Mouse (Mus musculus): ENCODE data around the gene Snx27. TPM values are rescaled to one million over a fixed set of nuclear protein-coding genes. Genes with fewer than 3 reads are reported as not detected.
A peak's percentile ranks its signal among the peaks of the same experiment; 100 is the strongest.

Gene Snx27
- polyA plus RNA-seq, 1 experiment from 2014 or later, result 37.4 TPM

GRCm38 (mm10) chr3:94609621-94610020 is 27.1 kb upstream of the Snx27 start:
- H3K4me2 ChIP-seq, result no peak overlapping the region
- no peak overlapping the region for H3K27ac ChIP-seq
- no peaks in the 10 kb centered on the region for H3K4me1 ChIP-seq
- 80% methylated on average over 3 of the region's 3 CpGs for WGBS
- no peaks in the 10 kb centered on the region for H3K27me3 ChIP-seq (replicated peaks)
- no peaks in the 10 kb centered on the region for H3K9me3 ChIP-seq
- no peaks in the 10 kb centered on the region for H3K36me3 ChIP-seq
- no peak overlapping the region for H3K4me3 ChIP-seq (replicated peaks)
- ATAC-seq (ENCODE audit: insufficient read depth, low FRiP score, low read depth), result no peak
- no peak overlapping the region for H3K9ac ChIP-seq

DNA sequence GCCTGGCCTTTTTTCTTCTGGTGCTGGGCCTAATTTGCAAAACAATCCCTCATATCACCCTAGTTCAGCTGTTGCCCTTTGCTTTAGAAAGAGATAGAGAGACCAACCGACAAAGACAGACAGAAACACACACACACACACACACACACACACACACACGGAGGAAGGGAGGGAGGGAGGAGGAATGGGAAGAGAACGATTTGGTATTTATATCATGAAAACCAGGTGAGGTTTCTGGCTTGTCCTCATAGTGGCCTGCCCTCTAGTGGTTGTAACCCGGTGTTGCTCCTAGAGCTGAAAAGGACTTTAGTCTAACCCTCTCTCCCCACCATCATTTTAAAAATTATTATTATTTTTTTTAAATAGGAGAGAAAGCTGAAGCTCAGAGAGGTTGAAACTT is 19.4 kb upstream of the Snx27 start:
- Histone ChIP-seq H3K9ac (no peak overlapping the region), H3K27me3 (replicated peaks) (no peaks in the 10 kb centered on the region), H3K4me2 (no peak overlapping the region), H3K36me3 (no peaks in the 10 kb centered on the region), H3K4me1 (no peaks in the 10 kb centered on the region), H3K9me3 (no peaks in the 10 kb centered on the region), H3K4me3 (replicated peaks) (no peak overlapping the region), H3K27ac (no peak overlapping the region)
- WGBS, result 1% methylated on average over 4 of the region's 4 CpGs
- no peak for ATAC-seq (ENCODE audit: insufficient read depth, low FRiP score, low read depth)

DNA sequence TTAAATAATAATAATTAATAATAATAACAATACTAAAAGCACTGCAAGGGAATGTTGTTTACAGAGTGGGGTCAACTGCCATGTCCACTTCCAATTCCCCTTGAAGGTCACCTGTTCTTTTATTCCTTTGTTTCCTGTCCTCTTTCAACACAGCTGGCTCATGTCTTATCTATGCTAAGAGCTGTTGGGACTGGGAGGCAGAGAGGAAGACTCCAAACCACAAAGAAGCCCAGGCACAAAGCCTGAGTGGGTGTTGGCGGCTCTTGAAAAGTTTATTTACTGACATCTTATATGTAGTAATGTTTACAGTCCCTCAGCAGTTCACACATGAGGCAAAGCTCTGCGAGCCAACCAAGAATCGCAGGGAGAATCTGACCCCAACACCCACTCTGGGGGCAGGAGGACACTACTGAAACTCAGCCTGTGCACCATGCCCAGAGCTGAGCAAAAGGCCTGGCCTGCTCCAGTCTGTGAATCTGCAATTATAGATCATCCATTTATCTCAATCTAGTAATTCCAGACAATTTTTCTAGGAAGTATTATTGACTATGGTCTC is 14.8 kb upstream of the Snx27 start:
- no peaks in the 10 kb centered on the region for H3K27me3 ChIP-seq (replicated peaks)
- ATAC-seq (ENCODE audit: insufficient read depth, low FRiP score, low read depth), result no peak
- WGBS, result 31% methylated on average over 3 of the region's 3 CpGs

DNA sequence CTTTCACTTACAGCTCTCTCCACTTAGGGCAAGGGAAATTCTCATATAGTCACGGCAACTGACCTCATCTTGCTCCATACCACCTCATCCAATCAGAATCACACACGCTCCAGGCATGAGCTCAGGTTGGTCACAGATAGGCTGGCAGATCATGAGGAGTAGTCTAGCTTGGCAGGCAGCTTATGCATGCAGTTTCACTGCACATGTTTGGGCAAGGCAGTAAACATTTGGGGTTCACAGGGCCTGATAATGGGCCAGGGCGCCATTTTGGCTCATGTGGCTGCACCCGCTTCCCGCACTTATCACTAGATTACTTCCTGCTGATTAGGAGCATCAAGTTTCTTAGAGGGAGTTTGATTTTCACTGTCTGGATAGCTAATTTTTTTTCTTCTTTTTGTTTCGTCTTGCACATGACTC is 13.4 kb upstream of the Snx27 start:
- 83% methylated on average over 6 of the region's 6 CpGs for WGBS
- H3K36me3 ChIP-seq, result no peaks in the 10 kb centered on the region
- no peak overlapping the region for H3K4me2 ChIP-seq
- no peak overlapping the region for H3K27ac ChIP-seq
- no peaks in the 10 kb centered on the region for H3K4me1 ChIP-seq
- H3K4me3 ChIP-seq (replicated peaks), result no peak overlapping the region
- H3K9ac ChIP-seq, result no peak overlapping the region
- H3K9me3 ChIP-seq, result no peaks in the 10 kb centered on the region
- ATAC-seq (ENCODE audit: insufficient read depth, low FRiP score, low read depth), result no peak
- H3K27me3 ChIP-seq (replicated peaks), result no peaks in the 10 kb centered on the region

More for the DNA sequence above, 14.8 kb upstream of the Snx27 start:
- no peak overlapping the region for H3K4me2 ChIP-seq
- H3K36me3 ChIP-seq, result no peaks in the 10 kb centered on the region
- H3K9ac ChIP-seq, result no peak overlapping the region
- H3K4me1 ChIP-seq, result no peaks in the 10 kb centered on the region
- no peak overlapping the region for H3K27ac ChIP-seq
- H3K9me3 ChIP-seq, result no peaks in the 10 kb centered on the region
- no peak overlapping the region for H3K4me3 ChIP-seq (replicated peaks)

GRCm38 (mm10) chr3:94591066-94591465 is 8.6 kb upstream of the Snx27 start:
- 79% methylated on average over 5 of the region's 5 CpGs for WGBS
- Histone ChIP-seq H3K9me3 (no peaks in the 10 kb centered on the region), H3K9ac (no peak overlapping the region), H3K4me3 (replicated peaks) (no peak overlapping the region), H3K4me1 (no peaks in the 10 kb centered on the region), H3K4me2 (no peak overlapping the region), H3K27me3 (replicated peaks) (no peaks in the 10 kb centered on the region), H3K36me3 (no peaks in the 10 kb centered on the region), H3K27ac (no peak overlapping the region)
- ATAC-seq (ENCODE audit: insufficient read depth, low FRiP score, low read depth), result no peak

GRCm38 (mm10) chr3:94587962-94588361 is 5.4 kb upstream of the Snx27 start:
- WGBS, result 65% methylated on average over 5 of the region's 5 CpGs
- H3K27me3 ChIP-seq (replicated peaks), result no peaks in the 10 kb centered on the region
- ATAC-seq (ENCODE audit: insufficient read depth, low FRiP score, low read depth), result no peak
- H3K4me2 ChIP-seq, result no peak overlapping the region
- H3K9me3 ChIP-seq, result no peaks in the 10 kb centered on the region
- H3K36me3 ChIP-seq, result no peaks in the 10 kb centered on the region
- no peak overlapping the region for H3K4me3 ChIP-seq (replicated peaks)
- H3K9ac ChIP-seq, result no peak overlapping the region
- H3K27ac ChIP-seq, result no peak overlapping the region
- H3K4me1 ChIP-seq, result no peaks in the 10 kb centered on the region

- H3K4me3 ChIP-seq (replicated peaks), result peak overlapping the region; percentile 95
- H3K36me3 ChIP-seq, result no peaks in the 10 kb centered on the region
- 71% methylated on average over 7 of the region's 7 CpGs for WGBS
- H3K9me3 ChIP-seq, result no peaks in the 10 kb centered on the region
- ATAC-seq (ENCODE audit: insufficient read depth, low FRiP score, low read depth), result no peak
- H3K9ac ChIP-seq, result no peak overlapping the region
- H3K27ac ChIP-seq, result no peak overlapping the region
- H3K4me2 ChIP-seq, result no peak overlapping the region
- H3K27me3 ChIP-seq (replicated peaks), result no peaks in the 10 kb centered on the region
- H3K4me1 ChIP-seq, result peaks cover 10% of the 10 kb centered on the region; the same call in 1 of the 2 replicates
These were observed 428 bp upstream of the Snx27 start for GRCm38 (mm10) chr3:94582944-94583343.

- H3K4me1 ChIP-seq, result peaks cover 10% of the 10 kb centered on the region; the same call in 1 of the 2 replicates
- peak overlapping the region; percentile 83 for H3K4me2 ChIP-seq
- H3K36me3 ChIP-seq, result no peaks in the 10 kb centered on the region
- H3K4me3 ChIP-seq (replicated peaks), result peak overlapping the region; percentile 95
- under 1% methylated on average over 46 of the region's 48 CpGs for WGBS
- no peaks in the 10 kb centered on the region for H3K9me3 ChIP-seq
- H3K27me3 ChIP-seq (replicated peaks), result no peaks in the 10 kb centered on the region
- peak; percentile 67 for ATAC-seq (ENCODE audit: insufficient read depth, low FRiP score, low read depth)
- H3K27ac ChIP-seq, result peak overlapping the region; percentile 83
- H3K9ac ChIP-seq, result peak overlapping the region; percentile 91
These were observed 592 bp downstream of the Snx27 start for GRCm38 (mm10) chr3:94581793-94582455.

DNA sequence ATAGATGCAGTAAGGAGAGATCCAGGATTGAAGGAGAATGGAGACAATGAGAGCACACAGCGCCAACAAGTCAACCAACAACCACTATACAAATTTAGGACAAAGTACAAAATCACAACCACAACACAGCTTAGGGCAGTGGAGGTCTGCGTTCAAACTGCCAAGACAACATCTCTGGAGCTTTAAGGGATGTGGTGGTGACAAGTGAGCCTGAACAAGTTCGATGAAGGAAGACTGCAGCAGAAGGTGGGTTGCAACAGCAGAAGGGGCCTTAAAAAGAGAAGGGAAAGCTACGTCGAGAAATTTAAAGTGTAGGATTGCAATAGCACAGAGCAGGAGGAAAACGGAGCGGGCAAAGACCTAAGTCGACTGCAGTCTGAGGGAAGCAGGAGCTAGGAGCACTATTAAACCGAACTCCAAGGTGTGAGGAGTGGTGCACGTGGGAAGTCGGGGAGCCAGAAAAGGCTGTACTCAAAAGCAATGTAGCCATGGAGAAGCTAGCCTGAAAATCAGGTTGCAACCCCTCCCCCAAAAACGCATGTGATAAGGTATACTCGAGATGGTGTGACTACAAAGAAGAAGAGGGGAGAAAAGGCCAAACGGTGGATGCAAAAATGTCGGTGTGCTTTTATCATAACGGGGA is 1.3 kb downstream of the Snx27 start:
- H3K27me3 ChIP-seq (replicated peaks), result no peaks in the 10 kb centered on the region
- H3K36me3 ChIP-seq, result no peaks in the 10 kb centered on the region
- no peaks in the 10 kb centered on the region for H3K9me3 ChIP-seq
- H3K4me1 ChIP-seq, result peaks cover 10% of the 10 kb centered on the region; the same call in 1 of the 2 replicates
- peak overlapping the region; percentile 91 for H3K9ac ChIP-seq
- H3K27ac ChIP-seq, result peak overlapping the region; percentile 83; the same call in 1 of the 2 replicates
- WGBS, result 4% methylated on average over 16 of the region's 16 CpGs
- no peak for ATAC-seq (ENCODE audit: insufficient read depth, low FRiP score, low read depth)
- H3K4me3 ChIP-seq (replicated peaks), result peak overlapping the region; percentile 95
- peak overlapping the region; percentile 83 for H3K4me2 ChIP-seq

GRCm38 (mm10) chr3:94574506-94574905 is 8.0 kb downstream of the Snx27 start:
- Histone ChIP-seq H3K9me3 (no peaks in the 10 kb centered on the region), H3K4me3 (replicated peaks) (no peak overlapping the region), H3K27ac (no peak overlapping the region), H3K4me2 (no peak overlapping the region), H3K4me1 (no peaks in the 10 kb centered on the region), H3K36me3 (no peaks in the 10 kb centered on the region), H3K27me3 (replicated peaks) (no peaks in the 10 kb centered on the region), H3K9ac (no peak overlapping the region)
- ATAC-seq (ENCODE audit: insufficient read depth, low FRiP score, low read depth), result no peak
- 71% methylated on average over 6 of the region's 6 CpGs for WGBS

GRCm38 (mm10) chr3:94567242-94567641 is 15.3 kb downstream of the Snx27 start:
- Histone ChIP-seq H3K4me3 (replicated peaks) (no peak overlapping the region), H3K36me3 (no peaks in the 10 kb centered on the region), H3K9ac (no peak overlapping the region), H3K4me1 (no peaks in the 10 kb centered on the region; the same call in 1 of the 2 replicates), H3K4me2 (no peak overlapping the region), H3K27ac (no peak overlapping the region), H3K27me3 (replicated peaks) (no peaks in the 10 kb centered on the region), H3K9me3 (no peaks in the 10 kb centered on the region)
- 27% methylated on average over 2 of the region's 2 CpGs for WGBS
- ATAC-seq (ENCODE audit: insufficient read depth, low FRiP score, low read depth), result no peak

GRCm38 (mm10) chr3:94565557-94565956 is 17.0 kb downstream of the Snx27 start:
- no peaks in the 10 kb centered on the region for H3K9me3 ChIP-seq
- no peak overlapping the region for H3K4me3 ChIP-seq (replicated peaks)
- 63% methylated on average over 2 of the region's 2 CpGs for WGBS
- no peaks in the 10 kb centered on the region; the same call in 1 of the 2 replicates for H3K4me1 ChIP-seq
- H3K27ac ChIP-seq, result peak overlapping the region; percentile 40; the same call in 1 of the 2 replicates
- H3K4me2 ChIP-seq, result no peak overlapping the region
- no peak; the same call in 1 of the 2 replicates for ATAC-seq (ENCODE audit: insufficient read depth, low FRiP score, low read depth)
- H3K9ac ChIP-seq, result no peak overlapping the region
- no peaks in the 10 kb centered on the region for H3K27me3 ChIP-seq (replicated peaks)
- no peaks in the 10 kb centered on the region for H3K36me3 ChIP-seq

All from stomach, embryonic 15.5 days (tissue).